Mouse (Mus musculus): ENCODE results near the gene Rnf39. TPM values are rescaled to one million over a fixed set of nuclear protein-coding genes. Genes with fewer than 3 reads are reported as not detected.

The Rnf39 gene
- polyA plus RNA-seq, 1 experiment = 0.88 TPM

- Histone ChIP-seq H3K9me3 (replicated peaks; ENCODE audit: control insufficient read depth, insufficient read depth, low read length, poor library complexity, severe bottlenecking) (no peaks in the 10 kb centered on the region), H3K4me3 (ENCODE audit: low read depth, low read length) (no peak overlapping the region), H3K9ac (ENCODE audit: low read depth, poor library complexity, severe bottlenecking) (no peak overlapping the region), H3K27ac (ENCODE audit: insufficient read depth, low read length) (no peak overlapping the region), H3K36me3 (ENCODE audit: control insufficient read depth, insufficient read depth, low read length, poor library complexity, severe bottlenecking) (no peaks in the 10 kb centered on the region), H3K27me3 (ENCODE audit: control insufficient read depth, insufficient read depth, low read length, poor library complexity, severe bottlenecking) (no peaks in the 10 kb centered on the region), H3K4me1 (ENCODE audit: control insufficient read depth, insufficient read depth, low read length) (no peaks in the 10 kb centered on the region)
- TF ChIP-seq POLR2A (IDR thresholded peaks at IDR 0.05; ENCODE audit: insufficient read depth, low read length) = no peak
- peak; percentile 38 for TF ChIP-seq CTCF (IDR thresholded peaks at IDR 0.05; ENCODE audit: low read depth, low read length)
Observed at GRCm38 (mm10) chr17:36914108-36914507, 28.6 kb upstream of the Rnf39 start.

- TF ChIP-seq CTCF (IDR thresholded peaks at IDR 0.05; ENCODE audit: low read depth, low read length) = peak; percentile 89
- no peak for TF ChIP-seq POLR2A (IDR thresholded peaks at IDR 0.05; ENCODE audit: insufficient read depth, low read length)
- Histone ChIP-seq H3K4me1 (ENCODE audit: control insufficient read depth, insufficient read depth, low read length) (no peaks in the 10 kb centered on the region), H3K36me3 (ENCODE audit: control insufficient read depth, insufficient read depth, low read length, poor library complexity, severe bottlenecking) (no peaks in the 10 kb centered on the region), H3K27ac (ENCODE audit: insufficient read depth, low read length) (no peak overlapping the region), H3K27me3 (ENCODE audit: control insufficient read depth, insufficient read depth, low read length, poor library complexity, severe bottlenecking) (no peaks in the 10 kb centered on the region), H3K4me3 (ENCODE audit: low read depth, low read length) (no peak overlapping the region), H3K9ac (ENCODE audit: low read depth, poor library complexity, severe bottlenecking) (no peak overlapping the region), H3K9me3 (replicated peaks; ENCODE audit: control insufficient read depth, insufficient read depth, low read length, poor library complexity, severe bottlenecking) (no peaks in the 10 kb centered on the region)
Observed at GRCm38 (mm10) chr17:36915076-36915475, 27.6 kb upstream of the Rnf39 start.

DNA sequence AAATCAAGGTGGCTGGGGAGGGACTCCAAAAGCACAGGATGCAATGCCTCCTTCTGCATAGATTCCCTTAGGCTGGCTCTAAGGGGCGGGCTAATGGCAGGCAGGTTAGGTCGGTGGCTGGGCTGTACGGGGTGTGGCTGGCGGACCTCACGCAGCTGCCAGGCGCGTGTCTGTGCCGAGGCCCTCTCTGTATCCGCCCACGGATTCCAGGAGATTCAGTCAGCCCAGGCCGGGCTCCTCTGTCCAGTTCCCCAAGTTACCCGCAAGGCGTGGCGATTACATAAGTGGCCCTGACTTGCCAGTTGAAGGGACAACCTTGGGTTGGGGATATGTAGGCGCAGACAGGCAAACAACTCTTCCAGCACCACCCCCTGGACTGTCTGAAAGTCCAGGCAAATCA, 22.5 kb upstream of the Rnf39 start:
- H3K27ac ChIP-seq (ENCODE audit: insufficient read depth, low read length) = no peak overlapping the region
- no peaks in the 10 kb centered on the region for H3K4me1 ChIP-seq (ENCODE audit: control insufficient read depth, insufficient read depth, low read length)
- no peak overlapping the region; the same call in 1 of the 2 replicates for H3K4me3 ChIP-seq (ENCODE audit: low read depth, low read length)
- no peaks in the 10 kb centered on the region for H3K27me3 ChIP-seq (ENCODE audit: control insufficient read depth, insufficient read depth, low read length, poor library complexity, severe bottlenecking)
- H3K9me3 ChIP-seq (replicated peaks; ENCODE audit: control insufficient read depth, insufficient read depth, low read length, poor library complexity, severe bottlenecking) = no peaks in the 10 kb centered on the region
- no peak for TF ChIP-seq CTCF (IDR thresholded peaks at IDR 0.05; ENCODE audit: low read depth, low read length)
- TF ChIP-seq EP300 (IDR thresholded peaks at IDR 0.05; ENCODE audit: insufficient read depth, low read depth, low read length) = 0 out of 2 replicates have a peak, but pooled peaks have one; percentile 30
- H3K36me3 ChIP-seq (ENCODE audit: control insufficient read depth, insufficient read depth, low read length, poor library complexity, severe bottlenecking) = no peaks in the 10 kb centered on the region
- peak overlapping the region; percentile 5; the same call in 1 of the 2 replicates for H3K9ac ChIP-seq (ENCODE audit: low read depth, poor library complexity, severe bottlenecking)

DNA sequence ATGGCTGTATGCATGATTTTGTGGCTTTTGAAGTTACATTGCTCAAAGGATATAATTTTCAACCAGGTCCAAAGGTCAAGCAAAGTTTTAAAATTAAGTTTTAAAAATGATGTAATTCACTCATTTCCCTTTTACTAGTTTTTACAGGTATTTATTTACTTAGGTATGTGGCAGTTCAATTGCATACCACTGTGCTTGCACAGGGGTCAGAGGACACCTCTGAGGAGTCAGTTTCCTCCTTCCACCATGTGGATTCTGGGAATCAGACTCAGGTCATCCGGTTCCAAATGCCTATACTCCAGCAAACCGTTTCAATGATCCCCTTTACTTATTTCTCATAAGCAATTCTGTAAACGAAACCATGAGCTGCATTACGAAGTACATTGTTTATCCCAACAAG, 20.0 kb upstream of the Rnf39 start:
- TF ChIP-seq POLR2A (IDR thresholded peaks at IDR 0.05; ENCODE audit: insufficient read depth, low read length) (no peak), EP300 (IDR thresholded peaks at IDR 0.05; ENCODE audit: insufficient read depth, low read depth, low read length) (no peak), CTCF (IDR thresholded peaks at IDR 0.05; ENCODE audit: low read depth, low read length) (no peak)
- Histone ChIP-seq H3K27ac (ENCODE audit: insufficient read depth, low read length) (no peak overlapping the region), H3K9ac (ENCODE audit: low read depth, poor library complexity, severe bottlenecking) (0 out of 2 replicates have a peak overlapping the region, but pooled peaks have one; percentile 35), H3K4me1 (ENCODE audit: control insufficient read depth, insufficient read depth, low read length) (no peaks in the 10 kb centered on the region), H3K4me3 (ENCODE audit: low read depth, low read length) (no peak overlapping the region), H3K36me3 (ENCODE audit: control insufficient read depth, insufficient read depth, low read length, poor library complexity, severe bottlenecking) (no peaks in the 10 kb centered on the region), H3K27me3 (ENCODE audit: control insufficient read depth, insufficient read depth, low read length, poor library complexity, severe bottlenecking) (no peaks in the 10 kb centered on the region), H3K9me3 (replicated peaks; ENCODE audit: control insufficient read depth, insufficient read depth, low read length, poor library complexity, severe bottlenecking) (no peaks in the 10 kb centered on the region)

GRCm38 (mm10) chr17:36923491-36923890, 19.2 kb upstream of the Rnf39 start:
- Histone ChIP-seq H3K9me3 (replicated peaks; ENCODE audit: control insufficient read depth, insufficient read depth, low read length, poor library complexity, severe bottlenecking) (no peaks in the 10 kb centered on the region), H3K4me3 (ENCODE audit: low read depth, low read length) (peak overlapping the region; percentile 72)
- TF ChIP-seq POLR2A (IDR thresholded peaks at IDR 0.05; ENCODE audit: insufficient read depth, low read length) = no peak
- TF ChIP-seq EP300 (IDR thresholded peaks at IDR 0.05; ENCODE audit: insufficient read depth, low read depth, low read length) = no peak
- TF ChIP-seq CTCF (IDR thresholded peaks at IDR 0.05; ENCODE audit: low read depth, low read length) = no peak

DNA sequence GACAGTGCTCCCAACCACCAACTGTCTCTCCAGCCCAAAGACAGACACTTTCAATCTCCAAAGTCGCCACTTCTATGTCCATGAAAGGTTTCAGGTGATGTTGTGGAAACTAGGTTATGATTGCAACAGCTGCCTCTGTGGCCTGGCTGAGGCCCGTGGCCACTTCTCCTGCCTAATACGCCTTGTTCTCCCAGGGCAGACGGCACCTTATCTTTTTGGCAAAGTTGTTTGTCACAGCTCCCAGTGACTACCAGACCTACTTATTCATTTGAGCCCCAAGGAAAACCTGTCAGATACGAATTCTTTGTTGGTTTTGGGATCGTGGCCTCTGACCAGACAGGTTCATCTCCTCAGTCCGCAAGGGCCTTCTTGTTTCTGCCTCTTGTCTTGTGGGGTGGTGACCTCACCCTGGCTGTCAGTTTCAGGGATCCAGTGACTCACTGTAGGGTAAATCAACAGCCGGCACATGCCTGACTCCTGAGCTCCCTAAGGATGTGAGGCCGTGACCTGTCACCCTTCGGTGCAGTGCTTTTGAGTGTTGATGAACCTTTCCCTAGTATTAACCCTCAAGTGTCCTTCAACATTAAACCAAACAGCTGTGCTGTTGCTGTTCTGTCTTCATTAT, 15.1 kb upstream of the Rnf39 start:
- Histone ChIP-seq H3K36me3 (ENCODE audit: control insufficient read depth, insufficient read depth, low read length, poor library complexity, severe bottlenecking) (no peaks in the 10 kb centered on the region), H3K9me3 (replicated peaks; ENCODE audit: control insufficient read depth, insufficient read depth, low read length, poor library complexity, severe bottlenecking) (no peaks in the 10 kb centered on the region), H3K27me3 (ENCODE audit: control insufficient read depth, insufficient read depth, low read length, poor library complexity, severe bottlenecking) (no peaks in the 10 kb centered on the region), H3K4me1 (ENCODE audit: control insufficient read depth, insufficient read depth, low read length) (no peaks in the 10 kb centered on the region), H3K9ac (ENCODE audit: low read depth, poor library complexity, severe bottlenecking) (no peak overlapping the region), H3K27ac (ENCODE audit: insufficient read depth, low read length) (no peak overlapping the region), H3K4me3 (ENCODE audit: low read depth, low read length) (no peak overlapping the region)
- TF ChIP-seq POLR2A (IDR thresholded peaks at IDR 0.05; ENCODE audit: insufficient read depth, low read length) = no peak
- TF ChIP-seq CTCF (IDR thresholded peaks at IDR 0.05; ENCODE audit: low read depth, low read length) = no peak
- TF ChIP-seq EP300 (IDR thresholded peaks at IDR 0.05; ENCODE audit: insufficient read depth, low read depth, low read length) = no peak

More at GRCm38 (mm10) chr17:36923491-36923890, 19.2 kb upstream of the Rnf39 start:
- Histone ChIP-seq H3K4me1 (ENCODE audit: control insufficient read depth, insufficient read depth, low read length) (no peaks in the 10 kb centered on the region), H3K27ac (ENCODE audit: insufficient read depth, low read length) (no peak overlapping the region), H3K27me3 (ENCODE audit: control insufficient read depth, insufficient read depth, low read length, poor library complexity, severe bottlenecking) (no peaks in the 10 kb centered on the region), H3K9ac (ENCODE audit: low read depth, poor library complexity, severe bottlenecking) (0 out of 2 replicates have a peak overlapping the region, but pooled peaks have one; percentile 35), H3K36me3 (ENCODE audit: control insufficient read depth, insufficient read depth, low read length, poor library complexity, severe bottlenecking) (no peaks in the 10 kb centered on the region)

Measured in ES-Bruce4 (cell line).